Mouse (Mus musculus): ENCODE results near the gene Fbf1.

Gene Fbf1

GRCm38 (mm10) chr11:116185836-116186235, 17.9 kb upstream of the Fbf1 start:
- in situ Hi-C loops (cut with MboI, MseI): no loop called here

- in situ Hi-C loops (cut with MboI, MseI): loop anchor here (5.0 kb wide), 1 partner anchor 956 kb away; no protein-coding TSS in a partner anchor
Measured at GRCm38 (mm10) chr11:116178411-116179121, 10.6 kb upstream of the Fbf1 start.

- in situ Hi-C loops (cut with MboI, MseI): loop anchor here (5.0 kb wide), 1 partner anchor 954 kb away; no protein-coding TSS in a partner anchor
Measured at GRCm38 (mm10) chr11:116176010-116176409, 8.0 kb upstream of the Fbf1 start.

GRCm38 (mm10) chr11:116174775-116175448, 6.9 kb upstream of the Fbf1 start:
- in situ Hi-C loops (cut with MboI, MseI): loop anchor here (5.0 kb wide), 1 partner anchor 953 kb away; no protein-coding TSS in a partner anchor

- in situ Hi-C loops (cut with MboI, MseI): no loop called here
Measured at GRCm38 (mm10) chr11:116171959-116172358, 4.0 kb upstream of the Fbf1 start.

- in situ Hi-C loops (cut with MboI, MseI): no loop called here
Measured at GRCm38 (mm10) chr11:116170003-116170800, 2.2 kb upstream of the Fbf1 start.

- in situ Hi-C loops (cut with MboI, MseI): no loop called here
Measured at GRCm38 (mm10) chr11:116169214-116169613, 1.2 kb upstream of the Fbf1 start.

- in situ Hi-C loops (cut with MboI, MseI): no loop called here
Measured at GRCm38 (mm10) chr11:116167232-116167631, 734 bp downstream of the Fbf1 start.

GRCm38 (mm10) chr11:116163002-116163401, 5.0 kb downstream of the Fbf1 start:
- in situ Hi-C loops (cut with MboI, MseI): no loop called here

- in situ Hi-C loops (cut with MboI, MseI): no loop called here
Measured at GRCm38 (mm10) chr11:116162146-116162545, 5.8 kb downstream of the Fbf1 start.

- in situ Hi-C loops (cut with MboI, MseI): no loop called here
Measured at GRCm38 (mm10) chr11:116161312-116161711, 6.7 kb downstream of the Fbf1 start.

GRCm38 (mm10) chr11:116150960-116151359, 17.0 kb downstream of the Fbf1 start:
- in situ Hi-C loops (cut with MboI, MseI): loop anchor here (10.0 kb wide), 2 partner anchors 64 to 304 kb away; no protein-coding TSS in a partner anchor

- in situ Hi-C loops (cut with MboI, MseI): no loop called here
Measured at GRCm38 (mm10) chr11:116149341-116149740, 18.6 kb downstream of the Fbf1 start.

GRCm38 (mm10) chr11:116148761-116149221, 19.2 kb downstream of the Fbf1 start:
- in situ Hi-C loops (cut with MboI, MseI): no loop called here

GRCm38 (mm10) chr11:116146294-116146985, 21.5 kb downstream of the Fbf1 start:
- in situ Hi-C loops (cut with MboI, MseI): no loop called here

GRCm38 (mm10) chr11:116145481-116146293, 22.3 kb downstream of the Fbf1 start:
- in situ Hi-C loops (cut with MboI, MseI): no loop called here

- in situ Hi-C loops (cut with MboI, MseI): no loop called here
Measured at GRCm38 (mm10) chr11:116143468-116143867, 24.5 kb downstream of the Fbf1 start.

GRCm38 (mm10) chr11:116142211-116142991, 25.6 kb downstream of the Fbf1 start:
- in situ Hi-C loops (cut with MboI, MseI): no loop called here

- in situ Hi-C loops (cut with MboI, MseI): no loop called here
Measured at GRCm38 (mm10) chr11:116138468-116139138, 29.4 kb downstream of the Fbf1 start, which contains the start of gene Mrpl38. Gene Mrpl38, minus strand, starts transcription at chr11:116138868.

All from regulatory T cell (primary cell).